Mouse (Mus musculus) frontal cortex, adult (tissue): ENCODE results near the gene Sh2d2a.
"Not testable (repeated sequence)": the region's sequence is repeated elsewhere in the genome, so short reads cannot be mapped to it uniquely, and the experiment has no call there.

Experiments used
- ATAC-seq: cut with Nextera tagmentation; 2 replicates; pipeline ENCODE4 v1.9.2; 2017; ENCODE audit warnings: mild to moderate bottlenecking, moderate library complexity, mixed read lengths; ENCODE audit not compliant: low TSS enrichment

The Sh2d2a gene

DNA sequence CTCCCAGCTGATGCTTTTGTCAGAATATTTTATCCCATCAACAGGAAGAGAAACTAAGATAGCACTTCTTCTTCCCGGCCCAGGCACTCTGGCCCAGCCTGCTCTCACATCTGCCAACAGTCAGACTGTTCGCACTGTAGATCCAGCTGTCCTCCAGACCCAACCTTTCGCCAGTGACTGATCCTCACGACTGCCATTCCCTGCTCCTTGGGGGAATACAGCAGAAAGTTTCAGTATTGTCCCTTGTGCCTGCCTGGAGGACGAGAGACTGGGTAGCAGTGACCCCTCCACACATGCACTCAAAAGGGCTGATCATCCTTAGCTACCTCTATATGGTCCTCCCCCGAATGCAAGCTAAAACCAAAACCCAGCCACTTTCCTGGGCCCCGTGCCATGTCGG is 9.4 kb downstream of the Sh2d2a start:
- no peak for ATAC-seq

GRCm38 (mm10) chr3:87857666-87858065 is 11.1 kb downstream of the Sh2d2a start:
- no peak for ATAC-seq

GRCm38 (mm10) chr3:87859813-87860212 is 13.3 kb downstream of the Sh2d2a start:
- peak; percentile 90 for ATAC-seq

DNA sequence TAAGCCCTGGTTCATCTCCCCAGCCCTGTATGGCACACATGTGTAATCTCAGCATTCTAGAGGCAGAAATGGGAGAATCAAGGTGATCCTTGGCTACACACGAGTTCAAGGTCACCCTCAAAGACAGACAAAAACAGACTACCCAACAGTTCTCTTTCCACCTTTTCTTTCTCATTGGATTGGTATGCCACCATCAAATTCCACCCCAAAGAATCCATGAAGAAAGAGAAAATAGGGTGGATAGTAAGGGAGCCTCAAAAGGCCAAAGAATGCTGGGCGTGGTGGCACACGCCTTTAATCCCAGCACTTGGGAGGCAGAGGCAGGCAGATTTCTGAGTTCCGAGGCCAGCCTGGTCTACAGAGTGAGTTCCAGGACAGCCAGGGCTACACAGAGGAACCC is 17.6 kb downstream of the Sh2d2a start:
- not testable (repeated sequence) for ATAC-seq

DNA sequence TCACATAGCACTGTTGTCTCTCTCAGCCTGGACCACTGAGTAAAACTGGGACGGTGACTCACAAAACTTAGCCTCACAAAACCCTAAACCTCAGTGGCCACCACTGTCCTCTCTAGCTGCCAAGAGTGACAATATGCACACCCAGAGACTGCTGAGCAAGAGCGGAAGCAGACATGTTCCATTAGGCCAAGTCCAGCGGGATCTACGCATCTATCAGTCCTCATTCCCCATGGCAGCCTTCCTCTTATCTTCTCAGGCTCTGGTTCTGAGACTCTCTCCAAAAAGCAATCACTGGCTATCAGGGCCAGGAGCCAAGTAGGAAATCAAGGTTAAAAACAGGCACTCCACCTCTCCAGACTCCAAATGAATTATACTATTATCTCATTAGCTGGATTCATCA is 31.2 kb downstream of the Sh2d2a start:
- no peak for ATAC-seq

GRCm38 (mm10) chr3:87884291-87884690 is 37.7 kb downstream of the Sh2d2a start:
- ATAC-seq: no peak

- no peak for ATAC-seq
Observed at GRCm38 (mm10) chr3:87884708-87885251, 38.2 kb downstream of the Sh2d2a start.

DNA sequence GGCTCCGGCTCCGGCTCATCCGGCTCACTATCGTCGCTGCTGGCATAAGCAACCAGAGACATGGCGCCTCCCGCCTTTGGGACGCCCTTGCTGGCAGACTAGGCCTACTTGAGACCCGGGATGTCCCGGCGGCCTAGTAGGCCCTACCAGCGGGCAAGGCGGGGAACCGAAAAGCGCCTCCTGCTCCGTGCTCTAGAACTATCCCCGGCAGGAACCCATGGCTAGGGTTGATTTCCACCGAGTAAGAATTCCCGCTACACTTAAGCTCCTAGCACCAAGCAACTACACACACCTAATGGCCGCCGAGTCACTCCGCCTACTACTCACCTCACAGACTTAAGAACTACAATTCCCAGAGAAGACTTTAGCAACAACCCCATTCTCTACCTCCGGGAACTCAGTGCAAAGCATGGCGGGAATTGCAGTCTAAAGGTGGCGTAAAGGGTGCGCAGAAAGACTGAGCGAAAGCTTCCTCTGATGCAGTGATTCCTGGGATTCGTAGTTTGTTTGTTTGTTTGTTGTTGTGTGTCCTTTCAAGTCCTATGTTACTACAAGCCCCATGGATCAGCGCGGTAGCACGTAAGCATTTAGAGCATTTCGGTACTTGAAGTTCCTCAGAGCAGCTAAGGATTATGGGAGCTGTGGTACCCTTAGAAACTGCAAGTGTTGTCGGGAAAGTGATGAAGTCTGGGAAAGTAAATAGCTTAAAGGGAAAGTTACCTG is 38.9 kb downstream of the Sh2d2a start, which contains the start of gene Prcc:
Gene Prcc (minus strand): TSS at position 328 of the 723 bp plus-strand sequence.
- ATAC-seq: peak; percentile 97

DNA sequence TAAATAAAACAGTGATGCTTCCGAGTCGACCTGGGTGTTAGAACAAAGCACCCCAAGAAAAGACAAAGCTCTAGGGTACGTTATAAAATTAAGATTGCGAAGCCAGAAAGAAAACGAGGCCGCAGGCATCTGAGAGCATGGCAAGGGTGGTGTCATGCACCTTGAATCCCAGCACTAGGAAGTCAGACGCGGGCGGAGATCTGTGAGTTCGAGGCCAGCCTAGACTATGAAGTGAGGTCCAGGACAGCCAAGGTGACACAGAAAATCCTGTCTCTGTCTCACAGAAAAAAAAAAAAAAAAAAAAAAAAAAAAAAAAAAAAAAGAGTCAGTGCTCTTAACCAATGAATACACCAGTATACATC is 39.4 kb downstream of the Sh2d2a start:
- no peak; the same call in 1 of the 2 replicates for ATAC-seq

DNA sequence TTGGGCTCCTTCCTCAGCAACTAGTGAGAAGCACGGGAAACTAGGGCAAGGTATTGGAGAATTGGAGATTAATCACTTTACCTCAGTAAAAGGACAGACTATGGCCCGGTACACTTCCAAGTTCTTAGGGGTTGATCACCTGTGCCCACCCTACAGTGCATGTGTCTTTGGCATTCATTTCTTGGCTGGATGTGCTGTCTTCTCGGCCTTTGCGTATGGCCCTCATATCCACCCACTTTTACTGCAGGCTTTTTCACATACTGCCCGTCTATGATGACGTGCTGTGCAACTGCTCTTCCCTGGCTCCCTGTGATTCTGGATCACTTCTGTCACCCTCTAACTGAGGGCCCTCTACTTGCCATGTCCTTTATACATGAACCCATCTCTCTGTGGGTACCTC is 39.9 kb downstream of the Sh2d2a start:
- ATAC-seq: no peak

GRCm38 (mm10) chr3:87887400-87887799 is 40.8 kb downstream of the Sh2d2a start:
- ATAC-seq: not testable (repeated sequence)

DNA sequence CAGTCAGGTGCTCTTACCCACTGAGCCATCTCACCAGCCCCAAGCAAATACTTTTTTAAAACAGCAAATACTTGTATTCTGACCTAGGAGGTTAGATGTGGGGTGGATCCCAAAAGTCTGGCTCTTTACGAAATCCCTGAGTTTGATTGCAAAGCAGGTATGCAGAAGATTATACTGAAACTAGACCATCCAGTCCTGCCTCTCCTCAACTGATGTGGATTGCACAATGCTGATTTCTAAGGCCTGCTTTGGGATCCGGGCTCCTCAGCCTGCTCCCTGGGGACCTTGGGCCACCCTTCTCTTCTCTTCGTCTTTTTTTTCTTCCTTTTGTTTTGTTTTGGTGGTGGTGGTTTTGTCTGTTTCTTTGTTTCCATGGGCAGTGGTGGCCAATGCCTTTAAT is 44.9 kb downstream of the Sh2d2a start:
- ATAC-seq: no peak

GRCm38 (mm10) chr3:87893367-87893905 is 46.9 kb downstream of the Sh2d2a start:
- no peak for ATAC-seq

GRCm38 (mm10) chr3:87899266-87899665 is 52.7 kb downstream of the Sh2d2a start:
- no peak for ATAC-seq

- ATAC-seq: no peak
Observed at GRCm38 (mm10) chr3:87899776-87900175, 53.2 kb downstream of the Sh2d2a start.

- no peak for ATAC-seq
Observed at GRCm38 (mm10) chr3:87901036-87901624, 54.6 kb downstream of the Sh2d2a start.

DNA sequence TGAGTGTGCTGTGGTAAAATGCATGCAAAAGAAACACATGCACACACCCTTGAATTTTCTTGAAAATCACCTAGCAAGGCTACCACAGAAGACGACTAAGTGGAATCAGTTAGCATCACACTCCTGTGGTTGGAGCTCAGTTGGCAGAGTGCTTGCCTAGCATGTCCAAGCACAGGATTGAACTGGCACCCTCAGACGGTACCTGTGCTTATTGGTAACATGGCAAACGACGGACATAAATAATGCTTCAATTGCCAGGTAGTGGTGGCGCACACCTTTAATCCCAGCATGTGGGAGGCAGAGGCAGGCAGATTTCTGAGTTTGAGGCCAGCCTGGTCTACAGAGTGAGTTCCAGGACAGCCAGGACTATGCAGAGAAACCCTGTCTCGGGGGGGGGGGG is 55.4 kb downstream of the Sh2d2a start:
- ATAC-seq: not testable (repeated sequence)

- no peak for ATAC-seq
Observed at GRCm38 (mm10) chr3:87903821-87904220, 57.3 kb downstream of the Sh2d2a start.
